Mouse (Mus musculus) spleen, adult 2 months (tissue): ENCODE data around the gene Scel.

ENCODE experiments used
- CTCF ChIP-seq: fragments of 200-500 bp; IDR thresholded peaks from 2 replicates; pipeline ENCODE4 v1.5.1; 2011; ENCODE audit warnings: mild to moderate bottlenecking, inconsistent platforms; ENCODE audit not compliant: insufficient read depth, insufficient read length, insufficient replicate concordance; ENCODE audit errors: extremely low read depth
- POLR2A ChIP-seq: fragments of 200-500 bp; IDR thresholded peaks from 2 replicates; pipeline ENCODE4 v1.6.1; 2011; ENCODE audit warnings: low read depth, low read length, inconsistent platforms

GRCm38 (mm10) chr14:103531722-103532341, 18.7 kb downstream of the Scel start:
- TF ChIP-seq CTCF (no peak), POLR2A (no peak)
